Mouse (Mus musculus) heart, embryonic 14.5 days (tissue): ENCODE results near the gene Dlgap4. TPM values are rescaled to one million over a fixed set of nuclear protein-coding genes. Genes with fewer than 3 reads are reported as not detected.

Experiments
- ATAC-seq: fragments of 200-750 bp; cut with Nextera tagmentation; 2 replicates; pipeline ENCODE4 v1.8.0; 2017; ENCODE audit warnings: low read depth, moderate TSS enrichment; ENCODE audit not compliant: insufficient number of reproducible peaks, insufficient read depth, low FRiP score
- H3K27ac ChIP-seq, 2 experiments: fragments of 200-500 bp in 1 of 2; fragments of 300-500 bp in 1 of 2; sonication (generic) in 1 of 2; replicated peaks in 1 of 2; 2 replicates each; pipeline ENCODE4 v1.5.1; 2012 to 2014; ENCODE audit warnings: low read depth in 2 of 2, low read length in 2 of 2, control low read depth in 1 of 2, mild to moderate bottlenecking in 1 of 2, mixed read lengths in 1 of 2; ENCODE audit not compliant: control insufficient read depth in 1 of 2, insufficient read depth in 1 of 2
- H3K27me3 ChIP-seq: fragments of 300-500 bp; sonication (generic); 2 replicates; pipeline ENCODE4 v1.6.1; 2014; ENCODE audit warnings: mild to moderate bottlenecking, low read length, control low read depth; ENCODE audit not compliant: control insufficient read depth, insufficient read depth
- H3K36me3 ChIP-seq: fragments of 300-500 bp; sonication (generic); 2 replicates; pipeline ENCODE4 v1.6.1; 2014; ENCODE audit warnings: mild to moderate bottlenecking, control low read depth, low read length, mixed read lengths; ENCODE audit not compliant: control insufficient read depth, insufficient read depth
- H3K4me1 ChIP-seq, 2 experiments: fragments of 200-500 bp in 1 of 2; fragments of 300-500 bp in 1 of 2; sonication (generic) in 1 of 2; 2 replicates each; pipeline ENCODE4 v1.6.1; 2012 to 2014; ENCODE audit warnings: low read length in 2 of 2, control low read depth in 1 of 2, mixed read lengths in 1 of 2; ENCODE audit not compliant: control insufficient read depth in 2 of 2, insufficient read depth in 2 of 2
- H3K4me2 ChIP-seq: fragments of 300-500 bp; sonication (generic); 2 replicates; pipeline ENCODE4 v1.6.1; 2014; ENCODE audit warnings: mild to moderate bottlenecking, low read length
- H3K4me3 ChIP-seq, 2 experiments: fragments of 200-500 bp in 1 of 2; fragments of 300-500 bp in 1 of 2; sonication (generic) in 1 of 2; 2 replicates each; pipeline ENCODE4 v1.5.1; 2012 to 2014; ENCODE audit warnings: low read length in 2 of 2, mild to moderate bottlenecking in 2 of 2, control low read depth in 1 of 2, low read depth in 1 of 2, moderate library complexity in 1 of 2; ENCODE audit not compliant: control insufficient read depth in 1 of 2, insufficient read depth in 1 of 2
- H3K9ac ChIP-seq: fragments of 300-500 bp; sonication (generic); 2 replicates; pipeline ENCODE4 v1.6.1; 2014; ENCODE audit warnings: mild to moderate bottlenecking, low read length
- H3K9me3 ChIP-seq: fragments of 300-500 bp; sonication (generic); 2 replicates; pipeline ENCODE4 v1.6.1; 2016; ENCODE audit warnings: low read length, control low read depth; ENCODE audit not compliant: control insufficient read depth
- WGBS: fragments of 180-500 bp; shearing (Covaris S2); extraction: QIAGEN DNeasy Blood & Tissue Kit; methylation state at CpG from one replicate; pipeline ENCODE4 v1.1.7; 2014; 5-methylcytosine and 5-hydroxymethylcytosine counted together
- polyA plus RNA-seq: library from polyadenylated mRNA; unstranded; fragments of >200 nt; fragmentation: Nextera tagmentation; extraction: Ambion mirVana; gene quantifications from 2 replicates; pipeline ENCODE4 v1.2.1, GENCODE M21; 2014

Dlgap4 gene
- polyA plus RNA-seq, 1 experiment from 2014 or later = 57.6 TPM

- 0 out of 2 replicates have a peak, but pooled peaks cover 4% of the 10 kb centered on the region for H3K36me3 ChIP-seq
- ATAC-seq = no peak
- H3K4me1 ChIP-seq = peaks cover 43 to 77% of the 10 kb centered on the region in 2 experiments
- no peaks in the 10 kb centered on the region for H3K9me3 ChIP-seq
- H3K4me3 ChIP-seq = no peak overlapping the region
- peak overlapping the region; percentile 17; the same call in 1 of the 2 replicates for H3K4me2 ChIP-seq
- H3K9ac ChIP-seq = 0 out of 2 replicates have a peak overlapping the region, but pooled peaks have one; percentile 9
- no peaks in the 10 kb centered on the region for H3K27me3 ChIP-seq
- peak overlapping the region; percentile 18 to 41; a peak in 2 of 4 replicates for H3K27ac ChIP-seq
- 29% methylated on average over 9 of the region's 10 CpGs for WGBS
These were observed 116.3 kb downstream of the Dlgap4 start for GRCm38 (mm10) chr2:156729537-156730469.

DNA sequence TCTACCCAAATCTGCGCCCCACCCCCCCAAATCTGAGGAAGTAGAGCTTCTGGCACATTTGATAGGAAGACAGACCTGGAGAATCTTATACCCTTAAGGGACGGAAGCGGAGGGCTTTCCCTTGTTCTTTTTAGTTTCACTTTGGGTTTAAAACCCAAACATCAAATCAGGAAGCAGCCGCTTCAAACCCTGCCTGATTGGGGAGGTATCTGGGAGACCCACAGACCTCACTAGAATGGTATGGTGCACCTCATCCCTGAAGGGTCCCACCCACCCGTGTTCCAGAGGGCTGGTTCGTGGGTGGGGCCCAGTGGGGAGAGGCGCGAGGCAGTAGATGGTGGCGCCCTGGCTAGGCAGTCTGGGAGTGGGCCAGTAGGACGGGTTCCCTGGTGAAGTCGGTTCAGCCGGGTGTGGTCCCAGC, 117.0 kb downstream of the Dlgap4 start:
- WGBS = 68% methylated on average over 12 of the region's 12 CpGs
- peak overlapping the region; percentile 17; the same call in 1 of the 2 replicates for H3K4me2 ChIP-seq
- 0 out of 2 replicates have a peak, but pooled peaks have one; percentile 15 for ATAC-seq
- H3K36me3 ChIP-seq = 0 out of 2 replicates have a peak, but pooled peaks cover 4% of the 10 kb centered on the region
- H3K4me1 ChIP-seq = peaks cover 43 to 77% of the 10 kb centered on the region in 2 experiments
- no peak overlapping the region for H3K4me3 ChIP-seq
- no peak overlapping the region for H3K9ac ChIP-seq
- H3K9me3 ChIP-seq = no peaks in the 10 kb centered on the region
- H3K27ac ChIP-seq = 0 out of 4 replicates have a peak overlapping the region, but pooled peaks of 1 of the 2 experiments have one; percentile 41
- no peaks in the 10 kb centered on the region for H3K27me3 ChIP-seq

DNA sequence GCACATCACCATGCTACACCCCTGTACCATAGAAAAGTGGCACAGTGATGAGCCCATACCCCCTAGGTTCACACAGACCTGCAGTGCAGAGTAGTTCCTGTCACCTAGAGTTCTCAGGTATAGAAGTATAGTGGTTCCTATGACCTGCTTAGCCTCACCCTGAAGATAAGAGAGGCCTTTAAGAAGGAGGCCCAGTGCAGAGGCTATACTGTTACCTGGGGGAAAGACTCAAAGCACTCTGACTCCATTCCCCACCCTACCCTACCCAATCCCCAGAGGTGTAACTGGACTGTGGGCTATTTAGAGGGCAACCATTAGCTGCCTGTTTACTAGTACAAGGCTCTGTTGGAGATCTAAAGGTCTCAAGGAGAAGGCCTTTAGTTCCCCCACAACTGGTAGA, 118.1 kb downstream of the Dlgap4 start:
- Histone ChIP-seq H3K27me3 (no peaks in the 10 kb centered on the region), H3K9me3 (no peaks in the 10 kb centered on the region), H3K27ac (peak overlapping the region in 1 of 2 experiments; percentile 49; a peak in 1 of 4 replicates), H3K36me3 (0 out of 2 replicates have a peak, but pooled peaks cover 4% of the 10 kb centered on the region), H3K4me3 (no peak overlapping the region), H3K4me1 (peaks cover 43 to 77% of the 10 kb centered on the region in 2 experiments), H3K9ac (0 out of 2 replicates have a peak overlapping the region, but pooled peaks have one; percentile 23), H3K4me2 (no peak overlapping the region)
- no peak for ATAC-seq

- H3K9ac ChIP-seq = 0 out of 2 replicates have a peak overlapping the region, but pooled peaks have one; percentile 23
- H3K27me3 ChIP-seq = no peaks in the 10 kb centered on the region
- H3K4me3 ChIP-seq = no peak overlapping the region
- H3K4me2 ChIP-seq = no peak overlapping the region
- 0 out of 2 replicates have a peak, but pooled peaks cover 4% of the 10 kb centered on the region for H3K36me3 ChIP-seq
- H3K27ac ChIP-seq = peak overlapping the region in 1 of 2 experiments; percentile 49; a peak in 1 of 4 replicates
- H3K4me1 ChIP-seq = peaks cover 41 to 77% of the 10 kb centered on the region in 2 experiments
- H3K9me3 ChIP-seq = no peaks in the 10 kb centered on the region
- WGBS = 40% methylated on average over 6 of the region's 6 CpGs
- no peak for ATAC-seq
These were observed 118.6 kb downstream of the Dlgap4 start for GRCm38 (mm10) chr2:156732109-156732508.

DNA sequence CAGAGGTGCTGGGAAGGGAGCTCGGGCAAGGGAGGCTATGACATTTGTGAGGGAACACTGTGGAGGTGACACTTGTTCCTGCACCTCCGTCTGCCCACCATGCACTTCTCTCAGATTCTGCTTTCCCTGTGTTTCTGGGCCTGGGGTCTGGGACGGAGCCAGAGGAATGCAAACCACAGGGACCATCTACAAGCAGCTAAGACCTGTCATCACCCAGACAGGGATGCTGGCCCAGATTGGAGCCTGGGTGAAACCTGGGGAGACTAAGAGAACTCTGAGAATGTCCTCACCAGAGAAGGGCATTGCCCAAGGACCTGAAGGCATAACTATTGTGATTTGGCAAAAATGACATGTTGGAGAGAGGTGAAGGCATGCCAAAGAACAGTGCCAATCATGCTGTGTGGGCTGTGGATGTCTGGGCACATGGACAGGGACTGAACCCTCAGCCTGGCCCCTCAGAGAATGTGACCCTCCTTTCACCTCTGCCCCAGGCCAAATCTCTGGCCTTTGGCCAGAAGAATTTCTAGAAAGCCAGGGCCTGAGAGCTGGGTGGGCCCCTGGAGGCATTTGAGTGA, 122.3 kb downstream of the Dlgap4 start:
- no peak for ATAC-seq
- Histone ChIP-seq H3K4me2 (no peak overlapping the region; the same call in 1 of the 2 replicates), H3K27ac (peak overlapping the region; percentile 53 to 58), H3K9me3 (no peaks in the 10 kb centered on the region), H3K9ac (no peak overlapping the region; the same call in 1 of the 2 replicates), H3K4me3 (no peak overlapping the region), H3K36me3 (0 out of 2 replicates have a peak, but pooled peaks cover 4% of the 10 kb centered on the region), H3K27me3 (no peaks in the 10 kb centered on the region), H3K4me1 (peaks cover 47 to 77% of the 10 kb centered on the region in 2 experiments)
- 22% methylated on average over 3 of the region's 3 CpGs for WGBS

DNA sequence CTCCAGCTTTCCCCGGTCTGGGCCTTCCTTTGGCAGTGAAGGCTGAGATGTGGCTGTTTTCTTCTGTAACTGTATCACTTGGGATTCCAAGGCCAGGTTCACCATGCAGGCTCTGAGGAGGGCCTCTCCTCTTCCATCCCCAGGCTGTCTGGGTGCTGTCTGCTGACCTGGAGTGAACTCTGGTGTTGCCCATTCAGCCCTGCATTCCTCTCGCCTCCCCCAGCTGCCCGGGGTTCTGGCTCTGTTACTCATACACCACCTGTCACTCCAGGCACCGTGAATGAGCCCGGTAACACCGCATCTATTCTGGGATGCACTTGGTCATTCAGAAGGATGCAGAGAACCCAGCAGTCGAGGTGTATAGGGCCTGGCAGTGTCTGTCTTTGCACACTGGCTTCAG, 123.3 kb downstream of the Dlgap4 start:
- peak overlapping the region; percentile 57 to 58 for H3K27ac ChIP-seq
- peaks cover 51 to 79% of the 10 kb centered on the region in 2 experiments for H3K4me1 ChIP-seq
- peak; percentile 48; the same call in 1 of the 2 replicates for ATAC-seq

DNA sequence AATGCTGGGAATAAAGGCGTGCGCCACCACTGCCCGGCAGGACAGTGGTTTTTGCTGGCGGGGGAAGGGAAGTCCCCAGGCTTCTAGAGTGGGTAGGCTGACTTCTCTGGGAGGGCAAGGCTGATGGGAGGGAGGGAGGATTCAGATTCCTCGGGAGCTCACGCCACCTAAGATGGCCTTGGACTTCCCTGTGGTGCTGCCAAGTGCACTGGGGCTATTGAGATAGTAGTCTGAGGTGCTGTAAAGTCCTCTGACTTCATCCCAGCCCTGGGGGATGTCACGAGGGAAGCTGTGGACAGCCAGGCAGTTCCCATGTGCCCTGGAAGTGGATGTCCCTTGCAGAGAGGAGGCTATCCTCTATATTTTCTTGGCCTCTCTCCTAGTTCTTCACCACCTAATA, 124.5 kb downstream of the Dlgap4 start:
- 0 out of 4 replicates have a peak overlapping the region, but pooled peaks of 1 of the 2 experiments have one; percentile 41 for H3K27ac ChIP-seq
- no peaks in the 10 kb centered on the region for H3K27me3 ChIP-seq
- peaks cover 50 to 82% of the 10 kb centered on the region in 2 experiments for H3K4me1 ChIP-seq
- H3K9ac ChIP-seq = no peak overlapping the region
- ATAC-seq = no peak
- no peak overlapping the region for H3K4me2 ChIP-seq
- 46% methylated on average over 7 of the region's 7 CpGs for WGBS
- H3K36me3 ChIP-seq = 0 out of 2 replicates have a peak, but pooled peaks cover 4% of the 10 kb centered on the region
- no peaks in the 10 kb centered on the region for H3K9me3 ChIP-seq
- no peak overlapping the region for H3K4me3 ChIP-seq

More for the DNA sequence above, 123.3 kb downstream of the Dlgap4 start:
- 25% methylated on average over 7 of the region's 7 CpGs for WGBS
- Histone ChIP-seq H3K9me3 (no peaks in the 10 kb centered on the region), H3K9ac (no peak overlapping the region), H3K36me3 (0 out of 2 replicates have a peak, but pooled peaks cover 4% of the 10 kb centered on the region), H3K4me3 (no peak overlapping the region), H3K27me3 (no peaks in the 10 kb centered on the region), H3K4me2 (no peak overlapping the region)
